Mouse (Mus musculus): ENCODE data around the gene Evpl. TPM values are rescaled to one million over a fixed set of nuclear protein-coding genes. Genes with fewer than 3 reads are reported as not detected.

Evpl gene
- polyA plus RNA-seq, 1 experiment from 2014 or later: 0.26 TPM

- WGBS (ENCODE audit: insufficient replicate concordance): 88% methylated on average over 11 of the region's 11 CpGs
- no peak overlapping the region for H3K9ac ChIP-seq (ENCODE audit: low read depth, low read length)
- no peaks in the 10 kb centered on the region for H3K4me1 ChIP-seq (ENCODE audit: control insufficient read depth, insufficient read depth, low read length)
- H3K9me3 ChIP-seq (replicated peaks; ENCODE audit: control insufficient read depth, low read length): no peaks in the 10 kb centered on the region
- peaks cover 62% of the 10 kb centered on the region for H3K36me3 ChIP-seq (ENCODE audit: control insufficient read depth, insufficient read depth, low read length)
- no peaks in the 10 kb centered on the region for H3K27me3 ChIP-seq (ENCODE audit: control insufficient read depth, insufficient read depth, low read length)
- no peak overlapping the region for H3K4me3 ChIP-seq (ENCODE audit: low read depth, low read length)
- no peak for ATAC-seq (replicated peaks; ENCODE audit: insufficient number of reproducible peaks, low FRiP score, low TSS enrichment)
- H3K27ac ChIP-seq (ENCODE audit: low read depth, low read length): no peak overlapping the region
- no peak overlapping the region for H3K4me2 ChIP-seq
Observed at GRCm38 (mm10) chr11:116265352-116265751, 27.5 kb upstream of the Evpl start.

GRCm38 (mm10) chr11:116260259-116260658 lies 22.4 kb upstream of the Evpl start:
- 94% methylated on average over 7 of the region's 7 CpGs for WGBS (ENCODE audit: insufficient replicate concordance)

GRCm38 (mm10) chr11:116259461-116259860 lies 21.6 kb upstream of the Evpl start:
- no peak overlapping the region for H3K27ac ChIP-seq (ENCODE audit: low read depth, low read length)

More at GRCm38 (mm10) chr11:116260259-116260658, 22.4 kb upstream of the Evpl start:
- no peaks in the 10 kb centered on the region for H3K4me1 ChIP-seq (ENCODE audit: control insufficient read depth, insufficient read depth, low read length)
- no peak overlapping the region for H3K9ac ChIP-seq (ENCODE audit: low read depth, low read length)
- no peaks in the 10 kb centered on the region for H3K9me3 ChIP-seq (replicated peaks; ENCODE audit: control insufficient read depth, low read length)
- no peak for ATAC-seq (replicated peaks; ENCODE audit: insufficient number of reproducible peaks, low FRiP score, low TSS enrichment)
- no peak overlapping the region for H3K27ac ChIP-seq (ENCODE audit: low read depth, low read length)
- H3K36me3 ChIP-seq (ENCODE audit: control insufficient read depth, insufficient read depth, low read length): peaks cover 43% of the 10 kb centered on the region
- H3K4me3 ChIP-seq (ENCODE audit: low read depth, low read length): no peak overlapping the region
- H3K4me2 ChIP-seq: no peak overlapping the region
- H3K27me3 ChIP-seq (ENCODE audit: control insufficient read depth, insufficient read depth, low read length): no peaks in the 10 kb centered on the region

GRCm38 (mm10) chr11:116255982-116256675 lies 18.3 kb upstream of the Evpl start:
- Histone ChIP-seq H3K36me3 (ENCODE audit: control insufficient read depth, insufficient read depth, low read length) (peaks cover 48% of the 10 kb centered on the region), H3K27ac (ENCODE audit: low read depth, low read length) (no peak overlapping the region), H3K4me3 (ENCODE audit: low read depth, low read length) (no peak overlapping the region), H3K4me1 (ENCODE audit: control insufficient read depth, insufficient read depth, low read length) (no peaks in the 10 kb centered on the region), H3K27me3 (ENCODE audit: control insufficient read depth, insufficient read depth, low read length) (no peaks in the 10 kb centered on the region), H3K9ac (ENCODE audit: low read depth, low read length) (no peak overlapping the region), H3K4me2 (no peak overlapping the region), H3K9me3 (replicated peaks; ENCODE audit: control insufficient read depth, low read length) (no peaks in the 10 kb centered on the region)
- ATAC-seq (replicated peaks; ENCODE audit: insufficient number of reproducible peaks, low FRiP score, low TSS enrichment): no peak
- WGBS (ENCODE audit: insufficient replicate concordance): 87% methylated on average over 9 of the region's 9 CpGs

More at GRCm38 (mm10) chr11:116259461-116259860, 21.6 kb upstream of the Evpl start:
- no peak overlapping the region for H3K9ac ChIP-seq (ENCODE audit: low read depth, low read length)
- no peaks in the 10 kb centered on the region for H3K9me3 ChIP-seq (replicated peaks; ENCODE audit: control insufficient read depth, low read length)
- H3K4me2 ChIP-seq: no peak overlapping the region
- no peaks in the 10 kb centered on the region for H3K27me3 ChIP-seq (ENCODE audit: control insufficient read depth, insufficient read depth, low read length)
- no peak overlapping the region for H3K4me3 ChIP-seq (ENCODE audit: low read depth, low read length)
- 89% methylated on average over 8 of the region's 8 CpGs for WGBS (ENCODE audit: insufficient replicate concordance)
- no peak for ATAC-seq (replicated peaks; ENCODE audit: insufficient number of reproducible peaks, low FRiP score, low TSS enrichment)
- H3K36me3 ChIP-seq (ENCODE audit: control insufficient read depth, insufficient read depth, low read length): peaks cover 48% of the 10 kb centered on the region
- H3K4me1 ChIP-seq (ENCODE audit: control insufficient read depth, insufficient read depth, low read length): no peaks in the 10 kb centered on the region

- H3K9ac ChIP-seq (ENCODE audit: low read depth, low read length): no peak overlapping the region
- no peak overlapping the region for H3K27ac ChIP-seq (ENCODE audit: low read depth, low read length)
- H3K4me1 ChIP-seq (ENCODE audit: control insufficient read depth, insufficient read depth, low read length): no peaks in the 10 kb centered on the region
- no peaks in the 10 kb centered on the region for H3K9me3 ChIP-seq (replicated peaks; ENCODE audit: control insufficient read depth, low read length)
- H3K4me2 ChIP-seq: no peak overlapping the region
- H3K27me3 ChIP-seq (ENCODE audit: control insufficient read depth, insufficient read depth, low read length): no peaks in the 10 kb centered on the region
- H3K4me3 ChIP-seq (ENCODE audit: low read depth, low read length): no peak overlapping the region
- no peak for ATAC-seq (replicated peaks; ENCODE audit: insufficient number of reproducible peaks, low FRiP score, low TSS enrichment)
- peaks cover 51% of the 10 kb centered on the region for H3K36me3 ChIP-seq (ENCODE audit: control insufficient read depth, insufficient read depth, low read length)
- 88% methylated on average over 22 of the region's 22 CpGs for WGBS (ENCODE audit: insufficient replicate concordance)
Observed at GRCm38 (mm10) chr11:116255090-116255981, 17.5 kb upstream of the Evpl start.

GRCm38 (mm10) chr11:116254627-116255026 lies 16.8 kb upstream of the Evpl start:
- H3K9me3 ChIP-seq (replicated peaks; ENCODE audit: control insufficient read depth, low read length): no peaks in the 10 kb centered on the region
- no peak overlapping the region for H3K27ac ChIP-seq (ENCODE audit: low read depth, low read length)
- WGBS (ENCODE audit: insufficient replicate concordance): 80% methylated on average over 9 of the region's 9 CpGs
- H3K9ac ChIP-seq (ENCODE audit: low read depth, low read length): no peak overlapping the region
- H3K36me3 ChIP-seq (ENCODE audit: control insufficient read depth, insufficient read depth, low read length): peaks cover 53% of the 10 kb centered on the region
- no peak overlapping the region for H3K4me3 ChIP-seq (ENCODE audit: low read depth, low read length)
- H3K4me1 ChIP-seq (ENCODE audit: control insufficient read depth, insufficient read depth, low read length): no peaks in the 10 kb centered on the region
- no peak for ATAC-seq (replicated peaks; ENCODE audit: insufficient number of reproducible peaks, low FRiP score, low TSS enrichment)
- H3K4me2 ChIP-seq: no peak overlapping the region
- H3K27me3 ChIP-seq (ENCODE audit: control insufficient read depth, insufficient read depth, low read length): no peaks in the 10 kb centered on the region

- H3K4me2 ChIP-seq: no peak overlapping the region
- no peaks in the 10 kb centered on the region for H3K9me3 ChIP-seq (replicated peaks; ENCODE audit: control insufficient read depth, low read length)
- H3K9ac ChIP-seq (ENCODE audit: low read depth, low read length): no peak overlapping the region
- no peak overlapping the region for H3K4me3 ChIP-seq (ENCODE audit: low read depth, low read length)
- no peak for ATAC-seq (replicated peaks; ENCODE audit: insufficient number of reproducible peaks, low FRiP score, low TSS enrichment)
- no peak overlapping the region for H3K27ac ChIP-seq (ENCODE audit: low read depth, low read length)
- 85% methylated on average over 3 of the region's 3 CpGs for WGBS (ENCODE audit: insufficient replicate concordance)
- no peaks in the 10 kb centered on the region for H3K27me3 ChIP-seq (ENCODE audit: control insufficient read depth, insufficient read depth, low read length)
- no peaks in the 10 kb centered on the region for H3K4me1 ChIP-seq (ENCODE audit: control insufficient read depth, insufficient read depth, low read length)
- peaks cover 53% of the 10 kb centered on the region for H3K36me3 ChIP-seq (ENCODE audit: control insufficient read depth, insufficient read depth, low read length)
Observed at GRCm38 (mm10) chr11:116253076-116253600, 15.3 kb upstream of the Evpl start.

- no peak overlapping the region for H3K4me2 ChIP-seq
- no peak overlapping the region for H3K4me3 ChIP-seq (ENCODE audit: low read depth, low read length)
- H3K27me3 ChIP-seq (ENCODE audit: control insufficient read depth, insufficient read depth, low read length): no peaks in the 10 kb centered on the region
- WGBS (ENCODE audit: insufficient replicate concordance): 68% methylated on average over 8 of the region's 8 CpGs
- H3K36me3 ChIP-seq (ENCODE audit: control insufficient read depth, insufficient read depth, low read length): peaks cover 72% of the 10 kb centered on the region
- H3K9me3 ChIP-seq (replicated peaks; ENCODE audit: control insufficient read depth, low read length): no peaks in the 10 kb centered on the region
- no peak overlapping the region for H3K9ac ChIP-seq (ENCODE audit: low read depth, low read length)
- H3K27ac ChIP-seq (ENCODE audit: low read depth, low read length): no peak overlapping the region
- H3K4me1 ChIP-seq (ENCODE audit: control insufficient read depth, insufficient read depth, low read length): no peaks in the 10 kb centered on the region
- no peak for ATAC-seq (replicated peaks; ENCODE audit: insufficient number of reproducible peaks, low FRiP score, low TSS enrichment)
Observed at GRCm38 (mm10) chr11:116250898-116251297, 13.0 kb upstream of the Evpl start.

All from heart, embryonic 11.5 days (tissue).